Mouse (Mus musculus) T-cell, adult 2 months (primary cell): Measurements from ENCODE around the gene Os9.
A peak's percentile ranks its signal among the peaks of the same experiment; 100 is the strongest.
"Not testable (repeated sequence)": the region's sequence is repeated elsewhere in the genome, so short reads cannot be mapped to it uniquely, and the experiment has no call there.

Experiments
- DNase-seq: peaks from one replicate; pipeline ENCODE4 v3.0.0; 2022; ENCODE audit warnings: low spot score

Os9 gene

DNA sequence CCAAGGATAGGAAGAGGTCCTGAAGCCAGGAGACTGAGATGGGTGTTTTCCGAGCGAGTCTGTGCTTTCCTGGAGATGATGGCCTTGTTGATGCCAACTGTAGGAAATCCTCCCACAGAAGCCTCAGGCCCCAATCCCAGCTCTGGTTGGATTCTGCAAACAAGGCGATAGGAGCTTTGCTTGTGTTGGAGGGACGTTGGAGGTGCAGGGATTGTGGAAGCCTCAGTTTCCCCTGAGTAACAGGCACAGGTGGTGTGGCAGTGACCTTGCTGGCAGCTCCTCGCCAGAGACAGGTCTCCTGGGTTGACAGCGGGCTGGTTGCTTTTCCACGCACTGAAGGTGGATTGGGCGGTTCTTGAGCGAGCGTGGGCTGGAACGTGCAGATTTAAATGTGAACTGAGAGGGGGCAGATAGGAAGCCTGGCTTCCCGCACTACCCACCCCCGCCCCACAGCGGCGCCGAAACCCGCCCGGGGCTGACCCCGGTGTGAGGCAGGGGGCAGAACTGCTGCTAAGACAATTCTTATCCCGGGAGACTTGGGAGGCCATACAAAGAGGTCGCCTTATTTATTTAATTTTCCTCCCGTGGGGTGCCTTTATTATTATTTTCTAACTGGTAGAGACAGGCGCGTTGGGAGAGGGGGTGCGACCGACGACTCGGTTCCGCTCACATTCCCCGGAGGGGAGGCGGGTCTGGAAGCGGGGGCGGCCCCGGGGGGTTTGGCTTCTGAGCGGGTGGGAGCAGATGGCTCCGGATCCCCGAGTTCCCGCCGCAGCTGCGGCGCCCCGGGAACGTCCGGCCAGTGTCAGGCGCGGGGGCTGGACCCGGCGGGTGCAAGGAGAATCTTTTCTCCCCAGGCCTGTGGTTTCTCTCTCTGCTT, 39.8 kb downstream of the Os9 start:
- DNase-seq, result no peak

GRCm38 (mm10) chr10:127079665-127080391, 41.1 kb downstream of the Os9 start:
- no peak for DNase-seq

DNA sequence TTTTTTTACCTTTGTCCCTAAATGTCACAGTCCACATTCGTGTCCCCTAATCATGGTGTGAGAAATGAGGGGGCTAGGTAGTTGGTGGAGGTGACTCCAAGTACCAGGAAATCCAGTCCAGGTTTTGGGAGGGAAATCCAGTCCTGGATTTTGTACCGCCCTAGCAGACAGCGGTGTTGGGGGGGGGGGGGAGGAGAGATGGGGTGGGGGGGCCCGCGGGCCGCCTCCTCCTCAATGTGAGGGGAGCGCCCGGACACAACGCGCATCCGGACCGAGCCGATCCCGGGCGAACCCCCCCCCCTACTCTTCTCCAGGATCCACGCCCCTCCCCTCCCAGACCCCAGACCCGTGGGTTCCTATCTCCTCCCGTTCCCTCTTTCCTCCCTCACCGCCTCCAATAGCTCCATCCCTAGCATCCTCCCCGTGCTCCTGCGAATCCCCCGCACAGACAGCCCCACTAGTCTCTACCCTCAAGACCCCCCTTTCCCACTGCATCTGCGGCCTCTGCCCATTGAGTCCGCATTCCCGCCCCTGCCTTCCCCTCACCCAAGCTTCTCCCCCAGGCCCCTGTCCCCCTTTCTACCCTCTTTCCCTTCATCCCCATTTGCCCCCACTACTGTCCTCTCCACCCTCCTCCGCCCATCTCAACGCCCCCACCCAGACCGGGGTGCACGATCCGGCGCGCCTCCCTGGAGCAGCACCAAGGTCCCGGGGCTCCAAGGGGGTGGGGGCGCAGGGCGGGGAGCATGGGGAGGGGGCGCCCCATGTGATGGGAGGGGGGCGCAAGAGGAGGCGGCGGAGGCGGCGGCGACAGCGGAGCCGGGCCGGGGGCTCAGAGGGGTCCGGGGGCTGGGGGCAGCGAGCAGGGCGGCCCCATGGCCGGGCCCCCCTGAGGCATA, 42.0 kb downstream of the Os9 start:
- no peak for DNase-seq

DNA sequence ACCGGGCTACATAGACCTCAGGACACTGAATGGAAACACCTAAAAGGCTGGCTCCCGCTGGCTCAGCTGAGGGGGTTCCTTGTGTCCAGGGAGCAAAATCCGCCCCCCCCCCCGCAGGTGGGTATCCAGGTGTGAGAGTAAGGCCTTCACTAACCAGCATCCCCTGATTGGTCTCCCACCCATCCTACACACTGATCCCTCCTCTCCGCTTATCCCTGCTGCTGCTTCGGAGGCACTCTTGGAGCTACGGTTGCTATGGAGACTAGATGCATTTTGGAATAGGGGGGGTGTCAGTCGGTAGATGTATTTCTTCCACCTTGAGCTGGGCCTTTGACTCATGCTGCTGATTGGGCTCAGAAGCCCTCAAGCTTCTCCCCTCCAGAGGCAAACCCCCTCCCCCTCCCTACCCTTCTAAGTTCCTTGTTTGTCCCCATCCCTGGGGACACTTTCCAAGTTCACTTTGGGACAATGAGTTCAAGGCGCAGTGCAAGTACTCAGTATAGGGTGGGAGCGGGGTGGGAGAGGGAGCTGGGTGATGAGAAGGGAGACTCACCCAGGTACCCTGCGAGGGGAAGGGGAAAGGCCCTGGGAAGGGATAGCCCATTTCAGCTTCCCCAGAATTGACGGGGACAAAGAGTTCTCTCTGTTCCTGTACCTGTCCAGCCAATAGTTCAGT, 42.8 kb downstream of the Os9 start:
- DNase-seq, result no peak

GRCm38 (mm10) chr10:127077515-127077914, 43.4 kb downstream of the Os9 start:
- DNase-seq, result no peak

DNA sequence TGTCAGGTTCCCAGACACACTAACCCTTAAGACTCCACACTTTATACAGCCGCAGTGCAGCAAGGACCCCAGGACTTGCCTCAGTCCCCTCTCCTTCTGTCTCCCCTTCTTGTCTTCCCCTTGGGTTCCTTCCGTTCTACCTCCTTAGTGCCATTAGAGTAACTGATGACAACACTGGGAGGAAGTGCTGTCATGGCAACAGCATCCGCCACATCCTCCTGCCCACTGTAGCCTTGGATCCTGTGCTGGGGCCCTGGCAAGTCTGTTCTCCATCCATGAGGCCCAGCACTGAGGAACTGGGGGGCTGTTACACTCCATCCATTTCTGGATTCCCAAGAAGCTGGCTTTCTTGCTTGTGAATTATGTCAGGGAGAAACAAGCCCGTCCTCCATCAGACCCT, 44.8 kb downstream of the Os9 start:
- DNase-seq, result peak; percentile 85

DNA sequence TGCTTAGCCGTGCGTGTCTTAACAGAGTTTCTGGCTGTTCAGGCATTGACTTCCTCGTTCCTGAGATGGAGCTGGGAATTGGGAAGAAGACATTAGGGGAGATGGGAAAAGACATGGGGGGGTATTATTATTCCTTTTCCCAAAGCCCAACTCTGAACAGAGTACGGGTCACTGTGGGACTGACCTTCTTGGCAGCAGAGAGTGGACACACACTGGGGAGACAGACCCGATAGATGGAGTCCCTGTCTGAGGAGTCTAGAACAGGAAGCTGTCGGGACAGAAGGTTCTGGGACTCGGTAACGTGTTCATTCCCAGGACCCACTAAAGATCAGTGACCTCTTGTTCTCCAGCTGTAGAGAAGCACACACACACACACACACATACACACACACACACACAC, 45.3 kb downstream of the Os9 start:
- no peak for DNase-seq

DNA sequence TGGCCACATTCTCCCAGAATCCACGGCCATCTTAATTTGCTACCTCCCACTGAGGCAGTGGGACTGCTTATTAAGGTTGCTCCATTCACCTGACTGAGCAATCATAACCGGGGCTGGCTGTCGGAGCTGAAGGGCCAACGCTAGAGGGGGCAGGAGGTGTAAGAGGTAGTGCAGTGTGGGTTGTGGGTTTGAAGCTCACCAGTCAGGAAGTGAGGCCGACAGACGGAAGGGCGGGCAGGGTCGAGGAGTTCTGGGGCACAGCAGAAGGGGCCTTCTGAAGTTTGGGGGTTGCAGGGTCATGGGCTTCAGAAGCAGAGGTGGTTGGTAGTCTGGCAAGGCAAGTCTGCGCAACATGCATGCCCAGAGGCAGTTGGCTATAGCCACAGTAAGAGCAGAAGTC, 45.9 kb downstream of the Os9 start, which contains the start of gene Agap2:
Gene Agap2 (plus strand): TSS at position 205 of the 400 bp plus-strand sequence.
- DNase-seq, result peak; percentile 86

- DNase-seq, result no peak
Measured at GRCm38 (mm10) chr10:127073981-127074380, 47.0 kb downstream of the Os9 start.

DNA sequence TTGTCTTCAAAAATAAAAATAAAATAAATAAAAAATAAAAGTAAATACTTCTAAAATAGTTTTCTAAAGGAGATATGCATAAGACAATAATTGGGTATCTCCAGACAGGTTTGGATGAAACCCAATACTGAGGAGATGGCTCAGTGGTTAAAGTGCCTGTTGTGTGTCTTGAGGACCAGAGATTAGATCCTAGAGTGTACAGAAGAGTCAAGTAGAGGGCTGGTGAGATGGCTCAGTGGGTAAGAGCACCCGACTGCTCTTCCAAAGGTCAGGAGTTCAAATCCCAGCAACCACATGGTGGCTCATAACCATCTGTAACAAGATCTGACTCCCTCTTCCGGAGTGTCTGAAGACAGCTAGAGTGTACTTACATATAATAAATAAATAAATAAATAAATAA, 48.0 kb downstream of the Os9 start:
- DNase-seq, result not testable (repeated sequence)

- not testable (repeated sequence) for DNase-seq
Measured at GRCm38 (mm10) chr10:127072270-127072669, 48.7 kb downstream of the Os9 start.

- DNase-seq, result no peak
Measured at GRCm38 (mm10) chr10:127071203-127071602, 49.7 kb downstream of the Os9 start.

- peak; percentile 62 for DNase-seq
Measured at GRCm38 (mm10) chr10:127070190-127071121, 50.5 kb downstream of the Os9 start, which contains the start of gene Tspan31. Gene Tspan31, minus strand, starts transcription at chr10:127070264.

DNA sequence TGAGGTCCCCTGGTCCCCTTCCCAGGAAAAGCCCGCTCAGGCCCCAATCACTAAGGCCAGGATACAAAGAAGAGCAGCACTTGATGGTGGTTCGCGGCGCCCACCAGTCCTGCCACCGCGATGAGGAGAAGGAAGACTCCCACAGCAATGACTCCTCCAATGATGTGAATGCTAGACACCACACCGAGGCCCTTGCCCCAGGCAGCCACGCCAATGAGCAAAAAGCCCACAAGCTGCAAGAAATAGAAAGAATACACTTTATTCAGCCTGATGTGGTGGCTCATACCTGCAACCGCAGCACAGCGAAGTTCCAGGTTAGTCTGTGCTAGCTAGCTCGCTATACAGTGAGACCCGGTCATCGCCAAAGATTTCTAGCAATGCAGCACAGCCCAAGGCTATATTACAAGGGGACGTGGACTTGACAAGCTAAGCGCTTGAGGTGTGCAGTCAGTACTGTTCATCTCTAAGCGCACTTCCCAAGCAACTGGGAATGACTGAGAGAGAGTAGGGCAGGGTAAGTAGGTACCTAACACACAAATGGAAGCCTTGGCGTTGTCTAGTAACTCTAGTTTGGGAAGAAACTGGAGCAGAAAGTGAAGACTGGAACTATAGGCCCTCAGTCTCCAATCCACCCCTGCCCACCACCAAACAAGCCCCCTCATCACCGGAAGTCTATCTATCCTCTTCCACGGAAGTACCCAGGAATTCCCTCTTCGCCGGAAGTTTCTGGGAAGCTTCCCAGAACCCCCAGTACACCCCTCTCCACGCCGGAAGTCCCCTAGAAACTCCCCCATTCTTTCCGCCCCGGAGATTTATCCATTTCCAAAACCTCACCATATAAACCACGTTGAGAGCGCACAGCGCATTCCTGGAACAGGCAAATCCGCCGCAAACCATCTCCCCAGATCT, 51.4 kb downstream of the Os9 start:
- DNase-seq, result no peak

DNA sequence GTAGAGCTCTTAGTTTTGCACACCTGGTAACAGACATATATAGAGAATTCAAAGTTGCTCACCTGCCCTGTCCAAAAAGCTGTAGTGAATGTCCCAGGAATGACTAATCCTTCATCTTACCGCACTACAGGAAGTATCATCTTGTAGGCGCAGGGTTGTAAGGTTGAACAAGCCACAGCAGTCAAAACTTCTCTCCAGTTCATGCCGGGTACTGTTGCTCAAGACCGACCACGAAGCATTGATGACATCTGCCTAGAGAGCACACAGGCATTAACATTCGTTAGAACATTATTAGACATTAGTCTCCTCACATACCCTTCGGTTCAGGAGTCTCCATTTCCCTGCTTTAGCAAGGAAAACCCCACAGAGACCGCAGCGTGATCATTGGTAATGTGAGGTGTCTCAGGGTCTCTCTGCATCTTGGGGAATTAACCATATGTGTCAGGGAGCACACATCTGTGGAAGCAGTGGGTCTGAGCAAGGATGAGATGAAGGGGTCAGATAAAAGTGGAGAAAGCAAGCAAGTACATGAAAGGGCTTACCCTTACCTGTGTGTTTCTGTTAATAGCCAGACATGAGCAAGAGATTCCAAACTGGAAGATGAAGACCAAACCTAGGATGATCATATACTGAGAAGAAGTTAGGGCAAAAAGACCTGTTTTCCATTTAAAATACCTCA, 52.4 kb downstream of the Os9 start:
- no peak for DNase-seq

DNA sequence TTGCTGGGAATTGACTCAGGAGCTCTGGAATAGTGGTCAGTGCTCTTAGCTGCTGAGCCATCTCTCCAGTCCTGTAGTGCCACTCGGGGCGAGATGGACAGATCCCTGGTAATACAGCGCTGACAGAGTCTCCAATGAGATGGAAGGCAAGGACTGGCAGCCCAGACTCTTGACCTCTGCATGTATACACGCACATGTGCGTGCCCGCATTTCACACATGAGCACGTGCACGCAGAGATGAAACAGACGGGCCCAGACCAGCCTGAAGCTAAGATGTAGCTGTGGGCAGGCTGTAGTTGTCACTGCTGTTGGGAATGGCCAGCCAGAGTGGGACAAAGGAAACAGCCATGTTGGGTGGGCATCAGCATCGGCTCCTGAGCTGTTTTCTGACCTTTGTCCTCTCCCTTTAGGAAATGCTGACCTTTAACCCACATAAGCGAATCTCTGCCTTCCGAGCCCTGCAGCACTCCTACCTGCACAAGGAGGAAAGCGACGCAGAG, 54.4 kb downstream of the Os9 start:
- DNase-seq, result no peak

GRCm38 (mm10) chr10:127065981-127066380, 55.0 kb downstream of the Os9 start:
- no peak for DNase-seq
